Mouse (Mus musculus): ENCODE results near the gene Slc38a6. TPM values are rescaled to one million over a fixed set of nuclear protein-coding genes. Genes with fewer than 3 reads are reported as not detected.

Gene Slc38a6
- total and polyA plus RNA-seq, 2 experiments = 8.6 to 11.2 TPM

- DNase-seq (ENCODE audit: extremely low read depth, low read depth, low spot score) = peak; percentile 59
- Histone ChIP-seq H3K9ac (ENCODE audit: low read depth, low read length) (no peak overlapping the region), H3K79me2 (ENCODE audit: control insufficient read depth, insufficient read depth, low read length) (no peaks in the 10 kb centered on the region), H3K4me1 (ENCODE audit: control insufficient read depth, insufficient read depth, low read length) (no peaks in the 10 kb centered on the region; the same call in 1 of the 2 replicates), H3K4me3 (ENCODE audit: insufficient read depth, low read depth, low read length) (no peak overlapping the region), H3K36me3 (ENCODE audit: control insufficient read depth, insufficient read depth, low read length) (peaks cover 3% of the 10 kb centered on the region; the same call in 1 of the 2 replicates), H3K27ac (replicated peaks; ENCODE audit: insufficient read depth, low read depth, low read length) (no peak overlapping the region), H3K27me3 (ENCODE audit: control insufficient read depth, insufficient read depth, low read length) (no peaks in the 10 kb centered on the region)
- no peak for TF ChIP-seq POLR2A (IDR thresholded peaks at IDR 0.05; ENCODE audit: extremely low read depth, insufficient read depth, low read length)
- no peak for TF ChIP-seq CTCF (IDR thresholded peaks at IDR 0.05; ENCODE audit: low read depth, low read length)
- WGBS = 26% methylated on average over 4 of the region's 4 CpGs
Observed at GRCm38 (mm10) chr12:73304636-73305035, 18.1 kb downstream of the Slc38a6 start.

- Histone ChIP-seq H3K4me3 (ENCODE audit: insufficient read depth, low read depth, low read length) (no peak overlapping the region), H3K9ac (ENCODE audit: low read depth, low read length) (no peak overlapping the region), H3K27ac (replicated peaks; ENCODE audit: insufficient read depth, low read depth, low read length) (no peak overlapping the region), H3K79me2 (ENCODE audit: control insufficient read depth, insufficient read depth, low read length) (no peaks in the 10 kb centered on the region), H3K4me1 (ENCODE audit: control insufficient read depth, insufficient read depth, low read length) (no peaks in the 10 kb centered on the region; the same call in 1 of the 2 replicates), H3K36me3 (ENCODE audit: control insufficient read depth, insufficient read depth, low read length) (0 out of 2 replicates have a peak, but pooled peaks cover 2% of the 10 kb centered on the region), H3K27me3 (ENCODE audit: control insufficient read depth, insufficient read depth, low read length) (no peaks in the 10 kb centered on the region)
- TF ChIP-seq POLR2A (IDR thresholded peaks at IDR 0.05; ENCODE audit: extremely low read depth, insufficient read depth, low read length) = no peak
- no peak for TF ChIP-seq CTCF (IDR thresholded peaks at IDR 0.05; ENCODE audit: low read depth, low read length)
- 94% methylated on average over 4 of the region's 4 CpGs for WGBS
- no peak for DNase-seq (ENCODE audit: extremely low read depth, low read depth, low spot score)
Observed at GRCm38 (mm10) chr12:73307750-73308149, 21.2 kb downstream of the Slc38a6 start.

GRCm38 (mm10) chr12:73308711-73309110 lies 22.1 kb downstream of the Slc38a6 start:
- H3K36me3 ChIP-seq (ENCODE audit: control insufficient read depth, insufficient read depth, low read length) = 0 out of 2 replicates have a peak, but pooled peaks cover 2% of the 10 kb centered on the region
- no peaks in the 10 kb centered on the region for H3K27me3 ChIP-seq (ENCODE audit: control insufficient read depth, insufficient read depth, low read length)
- no peak overlapping the region for H3K9ac ChIP-seq (ENCODE audit: low read depth, low read length)
- no peaks in the 10 kb centered on the region; the same call in 1 of the 2 replicates for H3K4me1 ChIP-seq (ENCODE audit: control insufficient read depth, insufficient read depth, low read length)
- no peak overlapping the region for H3K4me3 ChIP-seq (ENCODE audit: insufficient read depth, low read depth, low read length)
- H3K27ac ChIP-seq (replicated peaks; ENCODE audit: insufficient read depth, low read depth, low read length) = no peak overlapping the region
- TF ChIP-seq POLR2A (IDR thresholded peaks at IDR 0.05; ENCODE audit: extremely low read depth, insufficient read depth, low read length) = no peak
- TF ChIP-seq CTCF (IDR thresholded peaks at IDR 0.05; ENCODE audit: low read depth, low read length) = no peak
- H3K79me2 ChIP-seq (ENCODE audit: control insufficient read depth, insufficient read depth, low read length) = no peaks in the 10 kb centered on the region
- WGBS = 94% methylated on average over 2 of the region's 2 CpGs
- no peak for DNase-seq (ENCODE audit: extremely low read depth, low read depth, low spot score)

DNA sequence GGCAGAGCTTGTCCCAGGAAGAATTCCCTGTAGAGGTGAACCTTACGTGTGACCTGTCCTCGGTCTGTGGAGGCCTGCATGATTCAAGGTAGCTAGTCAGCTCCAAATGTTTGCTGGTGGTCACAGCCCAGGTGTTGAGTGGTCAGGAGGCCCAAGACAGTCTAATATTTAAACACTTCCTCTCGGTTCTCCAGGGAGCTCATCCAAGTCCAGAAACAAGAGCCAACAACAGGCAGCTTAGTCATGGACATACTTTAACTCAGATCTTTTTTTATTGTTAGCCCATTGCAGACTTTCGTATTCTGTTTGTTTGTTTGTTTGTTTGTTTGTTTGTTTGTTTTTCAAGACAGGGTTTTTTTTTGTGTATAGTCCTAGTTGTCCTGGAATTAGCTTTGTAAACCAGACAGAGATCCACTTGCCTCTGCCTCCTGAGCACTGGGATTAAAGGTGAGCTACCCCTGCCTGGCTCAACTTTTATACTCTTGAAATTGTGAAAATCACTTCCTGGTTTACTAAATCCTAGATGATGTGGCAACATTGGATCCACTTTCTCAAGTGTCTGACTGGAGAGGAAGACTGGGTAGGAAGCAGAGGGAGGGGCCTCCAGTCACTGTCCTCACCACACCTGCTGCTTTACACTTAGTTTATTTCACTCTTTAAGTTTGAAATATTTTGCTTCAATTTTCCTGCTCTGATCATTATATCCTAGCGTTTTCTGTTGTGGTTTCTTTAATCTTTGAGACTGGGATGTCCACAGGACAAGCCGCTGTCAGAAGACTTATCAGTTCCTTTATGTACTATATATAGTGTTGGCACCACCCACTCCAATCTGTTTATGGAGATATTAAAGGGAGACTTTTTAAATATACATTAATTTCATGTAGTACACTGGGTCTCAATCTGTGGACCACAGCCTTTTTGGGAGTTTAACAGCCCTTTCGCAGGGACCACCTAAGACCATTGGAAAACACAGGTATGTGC lies 31.4 kb downstream of the Slc38a6 start:
- H3K27ac ChIP-seq (replicated peaks; ENCODE audit: insufficient read depth, low read depth, low read length) = no peak overlapping the region
- WGBS = 86% methylated on average over 7 of the region's 7 CpGs
- no peak overlapping the region for H3K4me3 ChIP-seq (ENCODE audit: insufficient read depth, low read depth, low read length)
- no peaks in the 10 kb centered on the region for H3K27me3 ChIP-seq (ENCODE audit: control insufficient read depth, insufficient read depth, low read length)
- H3K9ac ChIP-seq (ENCODE audit: low read depth, low read length) = no peak overlapping the region
- TF ChIP-seq POLR2A (IDR thresholded peaks at IDR 0.05; ENCODE audit: extremely low read depth, insufficient read depth, low read length) (no peak), CTCF (IDR thresholded peaks at IDR 0.05; ENCODE audit: low read depth, low read length) (no peak)
- peaks cover 6% of the 10 kb centered on the region; the same call in 1 of the 2 replicates for H3K36me3 ChIP-seq (ENCODE audit: control insufficient read depth, insufficient read depth, low read length)
- no peaks in the 10 kb centered on the region for H3K79me2 ChIP-seq (ENCODE audit: control insufficient read depth, insufficient read depth, low read length)
- DNase-seq (ENCODE audit: extremely low read depth, low read depth, low spot score) = no peak
- H3K4me1 ChIP-seq (ENCODE audit: control insufficient read depth, insufficient read depth, low read length) = peaks cover 3% of the 10 kb centered on the region

GRCm38 (mm10) chr12:73324180-73324586 lies 37.6 kb downstream of the Slc38a6 start:
- TF ChIP-seq CTCF (IDR thresholded peaks at IDR 0.05; ENCODE audit: low read depth, low read length) = no peak
- TF ChIP-seq POLR2A (IDR thresholded peaks at IDR 0.05; ENCODE audit: extremely low read depth, insufficient read depth, low read length) = no peak
- Histone ChIP-seq H3K36me3 (ENCODE audit: control insufficient read depth, insufficient read depth, low read length) (peaks cover 5% of the 10 kb centered on the region; the same call in 1 of the 2 replicates), H3K4me1 (ENCODE audit: control insufficient read depth, insufficient read depth, low read length) (no peaks in the 10 kb centered on the region), H3K27me3 (ENCODE audit: control insufficient read depth, insufficient read depth, low read length) (no peaks in the 10 kb centered on the region), H3K9ac (ENCODE audit: low read depth, low read length) (no peak overlapping the region), H3K4me3 (ENCODE audit: insufficient read depth, low read depth, low read length) (no peak overlapping the region), H3K27ac (replicated peaks; ENCODE audit: insufficient read depth, low read depth, low read length) (no peak overlapping the region), H3K79me2 (ENCODE audit: control insufficient read depth, insufficient read depth, low read length) (no peaks in the 10 kb centered on the region)
- DNase-seq (ENCODE audit: extremely low read depth, low read depth, low spot score) = no peak
- WGBS = 94% methylated on average over 8 of the region's 8 CpGs

Measured in liver, adult 2 months (tissue).